Mouse (Mus musculus): ENCODE results near the gene Ppp2r5e. TPM values are rescaled to one million over a fixed set of nuclear protein-coding genes. Genes with fewer than 3 reads are reported as not detected.

Ppp2r5e gene
- total and polyA plus RNA-seq, 2 experiments: 8.2 to 19.2 TPM

- DNase-seq (ENCODE audit: extremely low read depth, low read depth, low spot score): no peak
- H3K9ac ChIP-seq (ENCODE audit: low read depth, low read length): no peak overlapping the region
- no peaks in the 10 kb centered on the region for H3K79me2 ChIP-seq (ENCODE audit: control insufficient read depth, insufficient read depth, low read length)
- no peak for TF ChIP-seq POLR2A (IDR thresholded peaks at IDR 0.05; ENCODE audit: extremely low read depth, insufficient read depth, low read length)
- no peak for TF ChIP-seq CTCF (IDR thresholded peaks at IDR 0.05; ENCODE audit: low read depth, low read length)
- H3K36me3 ChIP-seq (ENCODE audit: control insufficient read depth, insufficient read depth, low read length): no peaks in the 10 kb centered on the region
- H3K4me1 ChIP-seq (ENCODE audit: control insufficient read depth, insufficient read depth, low read length): no peaks in the 10 kb centered on the region
- no peaks in the 10 kb centered on the region for H3K27me3 ChIP-seq (ENCODE audit: control insufficient read depth, insufficient read depth, low read length)
- no peak overlapping the region for H3K27ac ChIP-seq (replicated peaks; ENCODE audit: insufficient read depth, low read depth, low read length)
- 87% methylated on average over 4 of the region's 4 CpGs for WGBS
- H3K4me3 ChIP-seq (ENCODE audit: insufficient read depth, low read depth, low read length): no peak overlapping the region
Observed at GRCm38 (mm10) chr12:75424817-75425216, 171.2 kb downstream of the Ppp2r5e start.

DNA sequence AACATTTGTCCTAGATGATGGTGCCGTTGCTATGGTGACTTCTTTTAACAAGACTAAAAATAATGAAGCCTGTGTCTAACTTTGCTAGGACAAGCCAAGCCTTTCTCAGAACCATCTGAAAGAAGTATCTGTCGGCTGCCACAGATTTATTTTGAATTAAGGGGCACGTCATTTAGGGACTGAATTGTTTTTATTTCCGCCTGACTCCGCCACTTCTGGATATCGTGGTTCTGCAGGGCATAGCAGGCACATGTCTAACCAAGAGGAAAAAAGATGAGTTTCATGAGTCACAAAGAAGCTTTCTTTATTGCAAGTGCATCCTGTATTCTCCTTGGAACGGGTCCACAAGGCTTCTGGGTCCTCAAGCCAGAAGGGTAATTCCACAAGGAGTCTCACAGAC, 171.7 kb downstream of the Ppp2r5e start:
- Histone ChIP-seq H3K4me3 (ENCODE audit: insufficient read depth, low read depth, low read length) (no peak overlapping the region), H3K9ac (ENCODE audit: low read depth, low read length) (no peak overlapping the region), H3K27ac (replicated peaks; ENCODE audit: insufficient read depth, low read depth, low read length) (no peak overlapping the region), H3K36me3 (ENCODE audit: control insufficient read depth, insufficient read depth, low read length) (no peaks in the 10 kb centered on the region), H3K79me2 (ENCODE audit: control insufficient read depth, insufficient read depth, low read length) (no peaks in the 10 kb centered on the region), H3K27me3 (ENCODE audit: control insufficient read depth, insufficient read depth, low read length) (no peaks in the 10 kb centered on the region), H3K4me1 (ENCODE audit: control insufficient read depth, insufficient read depth, low read length) (no peaks in the 10 kb centered on the region)
- DNase-seq (ENCODE audit: extremely low read depth, low read depth, low spot score): no peak
- TF ChIP-seq CTCF (IDR thresholded peaks at IDR 0.05; ENCODE audit: low read depth, low read length): no peak
- 68% methylated on average over 7 of the region's 7 CpGs for WGBS

DNA sequence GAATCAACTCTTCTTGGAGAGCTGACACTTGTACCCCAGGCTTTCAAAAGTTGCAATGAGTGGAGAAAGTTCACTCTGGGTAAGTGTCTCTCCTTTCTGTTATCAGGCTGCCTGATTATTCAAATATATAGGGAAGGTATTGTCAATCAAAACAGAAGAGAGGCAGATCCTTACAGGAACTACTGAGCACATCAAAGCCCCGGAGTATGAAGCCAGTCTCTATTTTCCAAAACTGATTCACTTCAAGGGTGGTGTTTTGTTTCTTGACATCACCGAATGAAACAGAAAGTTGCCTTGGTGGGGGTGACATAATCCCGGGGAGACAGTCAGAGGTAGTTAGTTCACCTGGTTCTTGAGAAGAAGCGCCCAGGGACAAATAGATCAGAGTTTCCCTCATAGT, 179.4 kb downstream of the Ppp2r5e start, which contains the start of gene Gphb5:
TSS of gene Gphb5 (minus strand) at position 101 of the 400 bp plus-strand sequence.
- H3K27me3 ChIP-seq (ENCODE audit: control insufficient read depth, insufficient read depth, low read length): no peaks in the 10 kb centered on the region
- no peak for TF ChIP-seq CTCF (IDR thresholded peaks at IDR 0.05; ENCODE audit: low read depth, low read length)
- TF ChIP-seq POLR2A (IDR thresholded peaks at IDR 0.05; ENCODE audit: extremely low read depth, insufficient read depth, low read length): no peak
- H3K9ac ChIP-seq (ENCODE audit: low read depth, low read length): no peak within 1 kb of the TSS
- H3K4me3 ChIP-seq (ENCODE audit: insufficient read depth, low read depth, low read length): no peak within 1 kb of the TSS
- WGBS: 85% methylated on average over 4 of the region's 4 CpGs
- no peaks in the 10 kb centered on the region for H3K4me1 ChIP-seq (ENCODE audit: control insufficient read depth, insufficient read depth, low read length)
- no peaks in the 10 kb centered on the region for H3K79me2 ChIP-seq (ENCODE audit: control insufficient read depth, insufficient read depth, low read length)
- no peak for DNase-seq (ENCODE audit: extremely low read depth, low read depth, low spot score)
- H3K36me3 ChIP-seq (ENCODE audit: control insufficient read depth, insufficient read depth, low read length): no peaks in the 10 kb centered on the region
- H3K27ac ChIP-seq (replicated peaks; ENCODE audit: insufficient read depth, low read depth, low read length): no peak within 1 kb of the TSS

DNA sequence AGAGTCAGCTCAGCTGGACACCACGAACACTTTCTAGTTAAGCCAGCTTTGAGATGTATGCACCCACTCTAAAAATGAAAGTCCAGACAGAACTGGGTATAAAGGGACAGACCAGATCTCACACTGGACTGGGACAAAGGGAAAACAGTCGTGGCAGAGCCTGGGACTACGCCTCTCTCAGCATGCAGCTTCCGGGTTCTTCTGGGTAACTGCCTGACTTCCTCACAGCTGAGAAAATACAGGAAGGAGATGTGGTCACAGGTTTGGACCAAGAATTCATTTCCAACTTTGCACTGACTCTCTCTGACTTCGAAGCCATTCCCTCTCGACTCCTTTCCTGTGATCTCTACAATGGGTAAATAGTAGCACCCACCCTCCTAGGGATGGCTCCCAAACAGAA, 181.1 kb downstream of the Ppp2r5e start:
- no peak for TF ChIP-seq CTCF (IDR thresholded peaks at IDR 0.05; ENCODE audit: low read depth, low read length)
- TF ChIP-seq POLR2A (IDR thresholded peaks at IDR 0.05; ENCODE audit: extremely low read depth, insufficient read depth, low read length): no peak
- Histone ChIP-seq H3K27ac (replicated peaks; ENCODE audit: insufficient read depth, low read depth, low read length) (no peak overlapping the region), H3K4me1 (ENCODE audit: control insufficient read depth, insufficient read depth, low read length) (no peaks in the 10 kb centered on the region), H3K79me2 (ENCODE audit: control insufficient read depth, insufficient read depth, low read length) (no peaks in the 10 kb centered on the region), H3K36me3 (ENCODE audit: control insufficient read depth, insufficient read depth, low read length) (no peaks in the 10 kb centered on the region), H3K4me3 (ENCODE audit: insufficient read depth, low read depth, low read length) (no peak overlapping the region), H3K27me3 (ENCODE audit: control insufficient read depth, insufficient read depth, low read length) (no peaks in the 10 kb centered on the region), H3K9ac (ENCODE audit: low read depth, low read length) (no peak overlapping the region)
- peak; percentile 6 for DNase-seq (ENCODE audit: extremely low read depth, low read depth, low spot score)
- WGBS: 72% methylated on average over 6 of the region's 6 CpGs

DNA sequence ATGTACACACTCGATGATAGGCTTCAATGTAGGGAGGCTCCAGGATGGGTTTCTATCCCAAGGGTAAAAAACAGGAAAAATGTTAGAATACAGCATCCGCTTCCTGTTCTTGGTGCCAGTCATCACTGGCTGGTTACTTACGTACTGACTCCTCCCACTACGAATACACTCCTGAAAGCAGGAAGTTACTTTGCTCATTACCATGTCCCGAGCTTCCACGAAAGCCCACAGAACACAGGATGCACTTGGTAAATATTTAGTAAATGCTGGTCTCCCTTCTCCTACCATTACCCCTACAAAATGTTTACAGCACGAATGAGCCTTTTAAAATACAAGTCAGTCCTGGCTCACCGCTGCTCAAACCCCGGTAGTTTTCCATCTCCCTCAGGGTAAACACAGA, 183.1 kb downstream of the Ppp2r5e start:
- Histone ChIP-seq H3K79me2 (ENCODE audit: control insufficient read depth, insufficient read depth, low read length) (no peaks in the 10 kb centered on the region), H3K4me1 (ENCODE audit: control insufficient read depth, insufficient read depth, low read length) (no peaks in the 10 kb centered on the region), H3K4me3 (ENCODE audit: insufficient read depth, low read depth, low read length) (no peak overlapping the region), H3K9ac (ENCODE audit: low read depth, low read length) (no peak overlapping the region), H3K27ac (replicated peaks; ENCODE audit: insufficient read depth, low read depth, low read length) (no peak overlapping the region), H3K27me3 (ENCODE audit: control insufficient read depth, insufficient read depth, low read length) (no peaks in the 10 kb centered on the region), H3K36me3 (ENCODE audit: control insufficient read depth, insufficient read depth, low read length) (no peaks in the 10 kb centered on the region)
- peak; percentile 2 for DNase-seq (ENCODE audit: extremely low read depth, low read depth, low spot score)
- WGBS: 66% methylated on average over 9 of the region's 9 CpGs
- TF ChIP-seq CTCF (IDR thresholded peaks at IDR 0.05; ENCODE audit: low read depth, low read length) (no peak), POLR2A (IDR thresholded peaks at IDR 0.05; ENCODE audit: extremely low read depth, insufficient read depth, low read length) (no peak)

Other genes with a start within 250 kb of the Ppp2r5e start
- gene Gphb5, start 179.5 kb downstream of the Ppp2r5e start, total RNA-seq (2014; rRNA removed): not detected in 2 replicates
- gene Gphb5, start 179.5 kb downstream of the Ppp2r5e start, polyA plus RNA-seq (2012; rRNA removed): not detected in 2 replicates
- 1.8 and 2.3 TPM in 2 replicates for gene Wdr89, start 73.3 kb upstream of the Ppp2r5e start, total RNA-seq (2014; rRNA removed)
- gene Wdr89, start 73.3 kb upstream of the Ppp2r5e start, polyA plus RNA-seq (2012; rRNA removed): 1.9 and 2.1 TPM in 2 replicates
- gene Sgpp1, start 139.5 kb upstream of the Ppp2r5e start, total RNA-seq (2014; rRNA removed): 42.8 and 45.7 TPM in 2 replicates
- gene Sgpp1, start 139.5 kb upstream of the Ppp2r5e start, polyA plus RNA-seq (2012; rRNA removed): 36.1 and 42.2 TPM in 2 replicates
- 31.3 and 43.0 TPM in 2 replicates for gene Syne2, start 221.9 kb upstream of the Ppp2r5e start, total RNA-seq (2014; rRNA removed)
- gene Syne2, start 221.9 kb upstream of the Ppp2r5e start, polyA plus RNA-seq (2012; rRNA removed): 8.1 and 12.0 TPM in 2 replicates

Measured in liver, adult 2 months (tissue).